Mouse (Mus musculus): Measurements from ENCODE around the gene Pla2g4c. TPM values are rescaled to one million over a fixed set of nuclear protein-coding genes. Genes with fewer than 3 reads are reported as not detected.

The Pla2g4c gene
- total RNA-seq (2021) (under 1 TPM; 0.35 to 0.41 TPM), polyA plus RNA-seq (2012; rRNA removed) (0.12 TPM in 1 of 2 replicates, not detected in the other)
- long read RNA-seq = 0 reads

DNA sequence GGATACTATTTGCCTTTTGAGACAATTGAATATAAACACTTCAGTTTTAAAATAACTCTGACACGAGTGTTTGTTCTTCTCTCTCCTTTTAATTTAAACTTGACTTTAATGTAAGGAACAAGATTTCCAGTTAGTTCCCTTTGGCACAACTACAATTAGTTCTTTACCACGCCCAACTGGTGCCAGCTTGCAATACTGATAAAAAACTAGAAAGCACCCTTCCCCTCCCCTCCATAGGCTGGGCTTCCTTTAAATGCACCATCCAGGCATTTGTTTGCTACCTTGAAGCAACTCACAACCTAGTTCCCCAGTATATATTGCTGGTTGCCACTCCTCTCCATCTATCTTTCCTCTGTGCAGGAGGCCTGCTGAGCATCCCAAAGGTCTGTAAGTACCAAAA, at the start of gene Pla2g4c:
Gene Pla2g4c, plus strand, starts transcription at position 340 of the 400 bp plus-strand sequence.
- DNase-seq = no peak

GRCm38 (mm10) chr7:13277081-13277480, 47.4 kb upstream of the Pla2g4c start, which contains the start of gene Lig1:
Gene Lig1, plus strand, starts transcription at chr7:13277283.
- DNase-seq = no peak

- no peak for DNase-seq
Observed at GRCm38 (mm10) chr7:13277833-13278232, 46.6 kb upstream of the Pla2g4c start.

DNA sequence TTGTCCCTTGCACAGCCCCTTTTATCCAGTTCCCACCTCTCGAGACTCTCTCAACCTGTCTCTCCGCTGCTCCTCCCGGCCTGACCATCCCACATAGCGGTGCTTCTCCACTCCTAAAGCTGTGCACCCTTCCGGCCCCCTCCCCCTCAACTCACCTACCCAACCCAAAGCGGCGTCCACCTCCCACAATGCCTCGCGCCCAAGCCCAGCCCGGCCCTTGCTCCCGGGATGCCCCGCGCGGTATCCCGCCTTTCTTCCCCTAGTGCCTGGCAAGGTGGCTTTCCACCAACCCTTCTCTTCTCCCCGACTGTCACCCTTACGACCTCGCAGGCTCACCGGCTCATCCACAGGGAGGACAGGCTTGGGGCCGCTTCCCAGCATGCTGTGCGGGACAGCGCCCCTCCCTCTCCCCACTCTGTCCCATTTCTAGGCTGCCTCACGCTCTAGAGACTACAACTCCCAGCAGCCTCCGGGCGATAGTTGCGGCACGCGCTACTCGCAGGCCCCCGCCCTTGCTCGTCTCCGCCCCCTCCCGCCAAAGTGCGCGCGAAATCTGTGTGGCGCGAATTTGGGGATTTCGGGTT, 46.1 kb upstream of the Pla2g4c start, which contains the start of gene Zswim9:
Gene Zswim9, minus strand, starts transcription at position 414 of the 584 bp plus-strand sequence.
- DNase-seq = peak; percentile 95

- peak; percentile 23 for DNase-seq
Observed at GRCm38 (mm10) chr7:13278957-13279356, 45.5 kb upstream of the Pla2g4c start.

GRCm38 (mm10) chr7:13288621-13289020, 35.8 kb upstream of the Pla2g4c start:
- DNase-seq = no peak

GRCm38 (mm10) chr7:13290041-13290675, 34.3 kb upstream of the Pla2g4c start:
- no peak for DNase-seq

GRCm38 (mm10) chr7:13291370-13291769, 33.1 kb upstream of the Pla2g4c start:
- peak; percentile 12 for DNase-seq

DNA sequence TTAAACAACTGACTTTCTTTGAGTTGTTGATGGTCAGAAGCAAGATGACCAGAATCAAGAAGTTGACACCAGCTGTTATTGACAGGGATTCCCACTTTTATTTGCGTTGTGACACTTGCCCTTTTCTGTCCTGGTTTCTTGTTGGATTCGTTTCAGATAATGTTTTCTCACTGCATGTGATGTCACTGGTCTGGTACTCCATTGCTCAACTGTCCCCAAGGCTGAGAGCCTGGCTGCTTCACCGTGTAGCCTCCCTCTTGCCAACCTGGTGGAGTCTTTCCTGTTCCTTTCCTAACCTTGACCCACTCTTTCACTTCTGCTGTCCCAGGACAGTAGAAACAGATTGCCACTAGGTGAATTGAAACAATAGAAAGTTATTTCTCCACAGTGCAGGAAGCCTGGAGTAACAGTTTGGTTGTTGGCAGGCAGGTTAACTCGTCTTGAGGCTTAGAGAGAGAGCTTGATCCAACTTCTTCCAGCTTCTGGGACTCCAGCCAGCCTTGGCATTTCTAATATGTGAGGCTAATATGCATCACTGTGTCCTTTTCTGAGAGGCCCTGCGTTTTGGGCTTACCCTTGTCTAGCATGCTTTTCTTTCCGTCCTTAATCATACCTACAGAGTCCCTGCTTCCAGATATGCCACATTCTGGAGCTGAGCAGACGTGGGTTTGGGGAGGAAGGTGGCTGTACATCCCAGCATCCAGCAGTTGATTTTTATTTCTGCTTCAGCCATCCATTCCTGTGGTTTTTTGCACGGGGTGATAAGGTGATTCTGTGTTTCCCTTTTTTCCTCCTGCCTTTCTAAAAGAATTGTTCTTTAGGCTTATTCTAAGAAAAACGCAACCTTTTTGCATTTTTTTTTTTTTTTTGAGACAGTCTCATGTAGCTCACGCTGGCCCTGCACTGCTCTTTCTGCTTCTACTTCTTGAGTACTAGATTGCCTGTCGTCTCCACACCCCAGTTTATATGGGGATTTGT, 30.3 kb upstream of the Pla2g4c start:
- peak; percentile 82 for DNase-seq

- no peak for DNase-seq
Observed at GRCm38 (mm10) chr7:13295256-13295655, 29.2 kb upstream of the Pla2g4c start.

DNA sequence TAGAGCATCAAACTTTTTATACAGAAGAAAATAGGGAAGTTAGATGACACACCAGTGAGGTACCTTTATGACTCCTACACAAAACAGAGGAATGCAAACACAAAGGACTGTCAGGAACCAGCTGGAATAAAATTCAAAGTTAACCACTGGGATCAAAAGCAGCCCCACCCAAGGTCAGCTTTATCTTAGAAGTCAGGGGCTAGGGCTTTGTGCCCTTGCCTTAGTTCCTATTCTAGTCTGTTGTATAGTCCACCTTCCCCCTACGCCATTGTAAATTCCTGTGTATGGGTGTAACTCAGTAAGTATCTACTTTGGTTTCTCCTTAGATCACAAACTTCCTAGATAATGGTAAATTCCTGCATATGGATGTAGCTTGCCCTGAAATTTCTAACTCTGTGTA, 26.8 kb upstream of the Pla2g4c start:
- DNase-seq = no peak

DNA sequence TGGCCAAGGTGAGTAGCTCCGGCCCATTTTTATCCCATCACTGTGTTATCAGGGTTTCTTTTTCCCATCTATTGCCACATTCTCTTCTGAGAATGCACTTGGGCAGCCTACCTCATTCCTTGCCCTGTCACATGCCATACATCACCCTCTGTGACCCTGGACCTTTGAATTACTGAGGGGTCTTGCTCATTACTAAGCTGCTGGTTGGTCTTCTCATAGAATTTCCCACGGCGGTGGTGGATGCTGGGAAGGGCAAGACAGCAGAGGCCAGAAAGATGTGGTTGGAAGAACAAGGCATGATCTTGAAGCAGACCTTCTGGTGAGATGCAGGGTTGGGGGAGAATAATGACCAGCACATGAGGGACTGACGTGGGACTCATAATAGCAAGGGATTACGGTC, 25.6 kb upstream of the Pla2g4c start:
- no peak for DNase-seq

GRCm38 (mm10) chr7:13301643-13302042, 22.8 kb upstream of the Pla2g4c start:
- DNase-seq = no peak

DNA sequence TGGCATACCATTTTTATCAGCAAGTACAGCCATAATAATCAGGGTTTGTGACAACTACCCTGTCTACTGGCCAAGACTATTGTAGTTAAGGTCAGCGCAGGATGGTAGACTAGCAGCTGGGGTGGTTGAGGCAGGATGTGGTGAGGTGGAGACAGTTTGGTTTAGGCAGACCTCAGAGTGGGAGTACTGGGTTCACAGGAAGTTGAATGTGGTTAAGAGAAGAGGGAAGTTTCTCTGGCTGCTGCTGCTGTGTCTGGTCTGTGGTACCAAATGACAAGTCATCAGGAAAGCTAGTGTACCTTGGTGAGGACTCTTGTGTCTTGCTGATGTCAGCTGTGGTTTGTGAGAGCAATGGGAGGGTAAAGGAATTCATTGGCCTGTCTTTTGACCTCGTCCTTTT, 21.7 kb upstream of the Pla2g4c start:
- no peak for DNase-seq

- DNase-seq = no peak
Observed at GRCm38 (mm10) chr7:13303372-13303771, 21.1 kb upstream of the Pla2g4c start.

- DNase-seq = no peak
Observed at GRCm38 (mm10) chr7:13309407-13309806, 15.0 kb upstream of the Pla2g4c start.

DNA sequence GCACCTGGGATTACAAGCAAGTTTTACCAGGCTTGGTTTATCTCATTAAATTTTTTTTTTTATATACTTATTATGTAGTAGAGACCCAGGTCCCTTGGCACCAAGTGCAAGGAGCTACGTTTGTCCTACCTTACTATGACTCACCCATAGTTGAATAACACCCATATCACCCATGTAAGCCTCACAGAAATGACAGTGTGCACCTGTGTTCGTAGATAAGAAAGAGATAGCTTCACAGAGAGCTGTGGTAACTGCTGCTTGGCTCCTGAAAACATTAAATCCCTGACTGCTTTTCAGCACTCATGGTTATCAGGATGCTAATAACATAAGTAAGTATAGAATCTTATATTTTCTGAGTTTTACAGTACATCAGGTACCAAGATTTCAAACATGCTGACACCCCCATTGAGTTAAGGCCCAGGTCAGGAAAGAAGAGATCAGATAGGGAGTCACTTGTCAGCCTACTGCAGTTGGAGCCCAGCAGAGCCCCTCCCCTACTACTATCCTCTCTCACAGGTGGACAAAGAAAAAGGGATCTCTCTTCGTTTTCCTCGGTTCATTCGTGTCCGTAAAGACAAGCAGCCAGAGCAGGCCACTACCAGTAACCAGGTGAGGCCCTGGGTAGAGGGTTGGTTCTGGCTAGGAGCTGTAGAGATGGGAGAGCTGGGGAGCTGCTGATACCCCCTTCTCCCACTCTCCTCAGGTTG, 13.8 kb upstream of the Pla2g4c start:
- DNase-seq = no peak

DNA sequence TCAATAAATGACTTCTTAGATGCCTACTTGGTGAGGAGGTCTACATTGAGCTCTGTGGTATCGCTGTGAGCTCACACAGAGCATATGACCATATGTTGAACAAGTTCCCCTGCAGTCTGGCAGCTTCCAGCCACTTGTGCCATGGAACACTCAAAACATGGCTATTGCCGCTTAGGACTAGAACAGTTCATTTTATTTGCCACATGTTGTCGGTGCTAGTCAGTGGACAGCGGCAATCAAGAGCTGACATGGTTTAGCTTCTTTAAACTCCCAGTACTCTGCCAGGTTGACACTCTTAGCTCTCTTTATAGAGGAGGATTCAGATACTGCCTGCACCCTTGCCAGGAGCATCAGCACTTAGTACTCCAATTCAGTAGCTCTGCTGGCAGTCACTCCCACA, 13.1 kb upstream of the Pla2g4c start:
- DNase-seq = no peak

DNA sequence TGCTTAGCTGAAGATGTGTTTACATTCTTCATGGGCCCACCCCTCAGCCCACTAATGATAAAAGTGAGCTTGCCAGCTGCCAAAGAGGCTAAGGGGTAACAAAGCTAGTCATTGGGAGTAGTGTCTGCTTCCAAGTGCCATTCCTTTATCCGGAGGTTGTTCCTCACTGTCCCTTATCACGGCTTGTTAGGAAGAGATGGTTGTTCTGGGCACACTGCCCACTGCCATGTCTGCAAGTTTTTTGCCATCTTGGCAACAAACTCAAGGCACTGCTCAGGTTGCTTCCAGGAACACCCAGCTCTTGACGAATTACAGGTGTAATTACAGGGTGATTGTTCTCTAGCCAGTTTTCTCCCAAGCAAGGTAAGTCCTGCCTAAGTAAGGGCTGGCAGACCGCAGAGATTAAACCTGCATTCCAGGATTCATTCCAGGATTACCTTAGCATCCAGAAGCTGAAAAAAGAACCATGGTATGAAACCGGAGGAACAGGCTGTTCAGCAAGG, 10.3 kb upstream of the Pla2g4c start:
- no peak for DNase-seq

DNA sequence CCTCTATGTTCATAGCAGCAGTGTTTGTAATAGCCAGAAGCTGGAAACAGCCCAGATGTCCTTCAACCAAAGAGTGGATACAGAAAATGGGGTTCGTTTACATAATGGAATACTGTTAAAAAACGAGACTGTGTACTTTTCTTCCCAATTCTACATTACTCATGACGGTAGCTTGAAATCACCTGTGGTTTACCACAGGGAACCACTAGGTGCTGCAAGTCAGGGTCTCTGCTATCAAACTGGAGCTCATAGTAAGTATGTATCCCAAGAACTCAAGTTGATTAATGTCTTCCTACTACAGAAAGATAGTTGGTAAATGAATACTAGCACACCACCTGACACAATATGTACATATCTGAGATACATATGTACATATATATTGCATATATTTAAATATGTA, 3.0 kb upstream of the Pla2g4c start:
- no peak for DNase-seq

DNA sequence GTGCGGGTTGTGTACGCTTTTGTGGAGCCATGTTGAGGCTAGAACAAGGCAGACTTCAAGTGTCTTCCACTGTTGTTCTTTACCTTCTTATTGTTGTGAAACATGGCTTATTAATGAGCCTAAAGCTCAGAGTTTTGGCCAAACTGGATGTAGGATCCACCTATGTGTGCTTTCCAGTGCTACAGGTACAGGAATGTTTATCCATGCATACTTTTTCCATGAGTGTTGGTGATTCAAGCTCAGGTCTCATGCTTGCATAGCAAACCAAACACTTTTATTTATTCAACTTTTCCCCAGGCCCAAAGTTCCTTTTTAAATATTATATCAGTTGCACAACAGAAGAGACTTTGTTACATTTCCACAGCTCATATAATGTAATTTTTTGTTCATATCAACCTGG, 6.1 kb downstream of the Pla2g4c start:
- no peak for DNase-seq

- no peak for DNase-seq
Observed at GRCm38 (mm10) chr7:13355943-13356342, 31.5 kb downstream of the Pla2g4c start.

Data from adrenal gland, adult 2 months (tissue).